Mouse (Mus musculus) embryonic fibroblast, embryonic 13.5 days (primary cell): ENCODE results near the gene Rbm33. TPM values are rescaled to one million over a fixed set of nuclear protein-coding genes. Genes with fewer than 3 reads are reported as not detected.

ENCODE experiments used
- H3K27ac ChIP-seq: 2 replicates; pipeline ENCODE4 v1.5.1; 2012; ENCODE audit warnings: low read length, control low read depth, inconsistent platforms; ENCODE audit not compliant: insufficient read depth
- H3K4me1 ChIP-seq: 2 replicates; pipeline ENCODE4 v1.6.1; 2011; ENCODE audit warnings: low read length; ENCODE audit not compliant: control insufficient read depth, insufficient read depth
- H3K4me3 ChIP-seq: 2 replicates; pipeline ENCODE4 v1.5.1; 2011; ENCODE audit warnings: mild to moderate bottlenecking, control low read depth, low read length; ENCODE audit not compliant: insufficient read depth
- CTCF ChIP-seq: IDR thresholded peaks from 2 replicates; pipeline ENCODE4 v1.5.1; 2011; ENCODE audit warnings: mild to moderate bottlenecking, control low read depth, low read length, moderate library complexity, borderline replicate concordance; ENCODE audit not compliant: insufficient read depth
- POLR2A ChIP-seq: IDR thresholded peaks from 2 replicates; pipeline ENCODE4 v1.6.1; 2011; ENCODE audit warnings: low read depth, mild to moderate bottlenecking, control low read depth, low read length, moderate library complexity
- polyA plus RNA-seq: library from polyadenylated mRNA; stranded (reverse); fragments of >200 nt; gene quantifications from 2 replicates; pipeline ENCODE4 v1.2.4, GENCODE M21; 2011; ENCODE audit warnings: low read depth; ENCODE audit not compliant: missing spikeins, insufficient read length

Rbm33 gene
- polyA plus RNA-seq, 1 experiment, result 26.4 TPM

GRCm38 (mm10) chr5:28466760-28467306 is 149.9 kb downstream of the Rbm33 start, which contains the start of gene Shh:
TSS of gene Shh (minus strand) at chr5:28467256.
- TF ChIP-seq POLR2A (no peak), CTCF (no peak)
- H3K27ac ChIP-seq, result no peak within 1 kb of the TSS
- no peaks in the 10 kb centered on the region for H3K4me1 ChIP-seq
- H3K4me3 ChIP-seq, result no peak within 1 kb of the TSS

Other genes with a start within 250 kb of the Rbm33 start
- 53.7 and 56.0 TPM in 2 replicates for gene Insig1, start 245.8 kb upstream of the Rbm33 start, polyA plus RNA-seq
- gene En2, start 151.4 kb upstream of the Rbm33 start, polyA plus RNA-seq, result not detected in 2 replicates
- gene Cnpy1, start 71.3 kb upstream of the Rbm33 start, polyA plus RNA-seq, result not detected in 2 replicates
- not detected in 2 replicates for gene Shh, start 150.1 kb downstream of the Rbm33 start, polyA plus RNA-seq